Mouse (Mus musculus) limb, embryonic 14.5 days (tissue): Measurements from ENCODE around the gene Kcnt1. TPM values are rescaled to one million over a fixed set of nuclear protein-coding genes. Genes with fewer than 3 reads are reported as not detected.

Source experiments
- ATAC-seq: fragments of 200-750 bp; cut with Nextera tagmentation; 2 replicates; pipeline ENCODE4 v1.8.0; 2017; ENCODE audit warnings: low read depth, moderate number of reproducible peaks, moderate TSS enrichment; ENCODE audit not compliant: low FRiP score
- DNase-seq: peaks from one replicate; pipeline ENCODE4 v3.0.0-alpha.2; 2015; ENCODE audit warnings: low spot score
- H3K27ac ChIP-seq: fragments of 300-500 bp; sonication (generic); replicated peaks from 2 replicates; pipeline ENCODE4 v1.5.1; 2014; ENCODE audit warnings: low read depth, mild to moderate bottlenecking, low read length, moderate library complexity, mixed read lengths
- H3K27me3 ChIP-seq: fragments of 300-500 bp; sonication (generic); 2 replicates; pipeline ENCODE4 v1.6.1; 2014; ENCODE audit warnings: low read length, mixed read lengths; ENCODE audit not compliant: control insufficient read depth, insufficient read depth
- H3K36me3 ChIP-seq: fragments of 300-500 bp; sonication (generic); 2 replicates; pipeline ENCODE4 v1.6.1; 2014; ENCODE audit warnings: mild to moderate bottlenecking, low read length, moderate library complexity, mixed read lengths; ENCODE audit not compliant: control insufficient read depth, insufficient read depth
- H3K4me1 ChIP-seq: fragments of 300-500 bp; sonication (generic); 2 replicates; pipeline ENCODE4 v1.6.1; 2014; ENCODE audit warnings: antibody characterized with exemption, low read length, mixed read lengths; ENCODE audit not compliant: control insufficient read depth, insufficient read depth
- H3K4me2 ChIP-seq: fragments of 300-500 bp; sonication (generic); replicated peaks from 2 replicates; pipeline ENCODE4 v1.6.1; 2014; ENCODE audit warnings: low read depth, mild to moderate bottlenecking, low read length, moderate library complexity; ENCODE audit not compliant: severe bottlenecking
- H3K4me3 ChIP-seq: fragments of 300-500 bp; sonication (generic); replicated peaks from 2 replicates; pipeline ENCODE4 v1.5.1; 2014; ENCODE audit warnings: low read length
- H3K9ac ChIP-seq: fragments of 300-500 bp; sonication (generic); 2 replicates; pipeline ENCODE4 v1.6.1; 2014; ENCODE audit warnings: mild to moderate bottlenecking, low read depth, low read length, moderate library complexity; ENCODE audit not compliant: severe bottlenecking
- H3K9me3 ChIP-seq: fragments of 300-500 bp; sonication (generic); 2 replicates; pipeline ENCODE4 v1.6.1; 2016; ENCODE audit warnings: low read length; ENCODE audit not compliant: control insufficient read depth
- POLR2A ChIP-seq: fragments of 200-500 bp; IDR thresholded peaks from 2 replicates; pipeline ENCODE4 v1.8.0; 2012; ENCODE audit warnings: inconsistent platforms, mild to moderate bottlenecking, moderate library complexity, borderline replicate concordance; ENCODE audit not compliant: insufficient read depth, insufficient read length; ENCODE audit errors: extremely low read depth
- WGBS: fragments of 180-500 bp; shearing (Covaris S2); extraction: QIAGEN DNeasy Blood & Tissue Kit; methylation state at CpG from one replicate; pipeline ENCODE4 v1.1.7; 2014; 5-methylcytosine and 5-hydroxymethylcytosine counted together
- polyA plus RNA-seq, 2 experiments: library from polyadenylated mRNA; depleted of rRNA in 1 of 2; stranded (reverse) in 1 of 2; unstranded in 1 of 2; fragments of >200 nt; fragmentation: Nextera tagmentation in 1 of 2; extraction: Ambion mirVana in 1 of 2; gene quantifications; 2 replicates each; pipeline versions ENCODE4 v1.2.1 to v1.2.3; 2012 to 2014

Gene Kcnt1
- polyA plus RNA-seq, 2 experiments, result 0.08 to 2.7 TPM

DNA sequence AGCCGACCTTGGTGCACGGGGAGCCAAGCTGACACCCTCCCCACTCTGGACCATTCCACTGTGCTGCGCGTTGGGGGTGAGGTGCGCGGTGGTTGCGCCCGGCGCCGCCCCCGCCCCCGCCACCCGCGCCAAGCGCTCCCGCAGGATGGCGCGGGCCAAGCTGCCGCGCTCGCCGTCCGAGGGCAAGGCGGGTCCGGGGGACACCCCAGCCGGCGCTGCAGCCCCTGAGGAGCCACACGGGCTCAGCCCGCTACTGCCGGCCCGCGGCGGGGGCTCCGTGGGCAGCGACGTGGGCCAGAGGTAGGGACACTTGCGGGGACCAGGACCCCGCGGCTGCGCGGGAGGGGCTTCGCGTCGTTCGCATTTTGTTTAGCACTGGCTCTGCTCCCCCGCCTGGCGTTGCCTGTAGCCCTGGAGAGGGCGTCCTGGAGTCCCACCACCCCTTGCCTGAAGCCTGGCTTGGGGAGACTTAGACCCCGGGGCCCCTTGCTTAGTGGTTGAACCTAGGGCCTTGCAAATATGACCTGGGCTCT, 14.3 kb downstream of the Kcnt1 start:
- Histone ChIP-seq H3K9me3 (no peaks in the 10 kb centered on the region), H3K4me2 (peak overlapping the region; percentile 55), H3K27me3 (peaks cover 22% of the 10 kb centered on the region), H3K27ac (no peak overlapping the region), H3K9ac (peak overlapping the region; percentile 52), H3K4me1 (no peaks in the 10 kb centered on the region), H3K4me3 (peak overlapping the region; percentile 34), H3K36me3 (no peaks in the 10 kb centered on the region)
- ATAC-seq, result no peak
- 6% methylated on average over 31 of the region's 49 CpGs for WGBS
- DNase-seq, result no peak
- TF ChIP-seq POLR2A, result no peak

DNA sequence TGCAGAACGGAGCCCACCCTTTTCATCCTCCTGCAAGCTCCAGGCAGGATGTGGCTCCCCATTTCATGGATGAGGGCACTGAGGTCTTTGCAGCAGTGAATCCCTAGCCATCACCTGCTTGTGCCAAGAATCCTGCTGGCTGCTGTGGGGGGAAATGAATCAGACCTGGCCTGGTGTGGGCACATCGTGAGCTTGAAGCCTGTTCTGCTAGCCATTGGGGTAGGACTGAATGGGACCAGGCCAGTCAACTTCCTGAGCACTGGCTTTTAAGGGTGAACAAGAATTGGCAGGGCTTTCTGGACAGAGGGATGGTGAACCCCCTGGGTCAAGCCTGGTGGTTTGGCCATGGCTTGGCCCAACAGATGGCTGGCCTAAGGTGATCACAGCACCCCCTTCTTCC, 15.0 kb downstream of the Kcnt1 start:
- Histone ChIP-seq H3K4me2 (no peak overlapping the region), H3K27me3 (peaks cover 22% of the 10 kb centered on the region), H3K9ac (no peak overlapping the region), H3K4me3 (no peak overlapping the region), H3K4me1 (no peaks in the 10 kb centered on the region), H3K9me3 (no peaks in the 10 kb centered on the region), H3K36me3 (no peaks in the 10 kb centered on the region), H3K27ac (no peak overlapping the region)
- ATAC-seq, result no peak
- DNase-seq, result no peak
- no peak for TF ChIP-seq POLR2A
- 87% methylated on average over 2 of the region's 2 CpGs for WGBS

DNA sequence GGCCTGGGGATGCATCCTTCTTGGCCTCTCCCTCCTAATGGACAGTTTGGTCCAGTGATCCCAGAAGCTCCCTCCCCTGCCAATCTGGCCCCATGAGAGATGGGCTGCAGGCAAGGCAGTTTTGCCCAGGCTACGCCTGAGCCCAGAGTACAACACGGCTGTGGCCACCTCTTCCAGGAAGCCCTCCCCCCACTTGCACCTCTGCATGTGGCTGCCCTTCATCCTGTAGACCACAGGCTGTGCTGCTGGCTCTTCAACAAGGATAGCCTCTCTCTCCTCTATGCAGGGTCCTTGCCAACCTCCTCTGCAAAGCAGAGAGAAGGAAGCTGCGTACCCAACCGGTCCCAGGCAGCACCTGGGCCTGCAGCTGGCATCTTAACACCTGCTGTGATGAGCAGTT, 15.5 kb downstream of the Kcnt1 start:
- Histone ChIP-seq H3K4me1 (no peaks in the 10 kb centered on the region), H3K9me3 (no peaks in the 10 kb centered on the region), H3K4me3 (no peak overlapping the region), H3K27ac (no peak overlapping the region), H3K9ac (no peak overlapping the region), H3K27me3 (peaks cover 22% of the 10 kb centered on the region), H3K36me3 (no peaks in the 10 kb centered on the region), H3K4me2 (no peak overlapping the region)
- 77% methylated on average over 4 of the region's 4 CpGs for WGBS
- ATAC-seq, result no peak
- DNase-seq, result no peak
- TF ChIP-seq POLR2A, result no peak

DNA sequence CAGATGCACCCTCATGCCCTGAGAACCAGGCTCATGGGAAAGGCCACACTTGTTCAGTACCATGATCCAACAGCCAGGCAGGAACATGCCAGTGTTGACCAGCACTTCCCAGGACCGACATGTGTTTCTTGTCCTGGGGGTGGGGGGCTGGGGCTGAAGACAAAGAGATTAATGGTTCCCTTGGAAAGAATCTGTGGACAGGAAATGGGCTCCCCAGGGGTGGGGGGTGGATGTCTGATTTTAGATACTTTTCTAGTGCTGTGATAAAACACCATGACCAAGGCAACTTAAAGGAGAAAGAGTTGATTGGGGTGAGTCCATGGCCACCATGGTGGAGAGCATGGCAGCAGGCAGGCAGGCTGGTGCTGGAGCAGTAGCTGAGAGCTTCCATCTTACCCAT, 18.7 kb downstream of the Kcnt1 start:
- Histone ChIP-seq H3K4me1 (no peaks in the 10 kb centered on the region), H3K36me3 (no peaks in the 10 kb centered on the region), H3K4me3 (no peak overlapping the region), H3K9ac (no peak overlapping the region), H3K4me2 (no peak overlapping the region), H3K9me3 (no peaks in the 10 kb centered on the region), H3K27me3 (peaks cover 20% of the 10 kb centered on the region), H3K27ac (no peak overlapping the region)
- DNase-seq, result no peak
- 27% methylated on average over 1 of the region's 1 CpGs for WGBS
- ATAC-seq, result no peak
- TF ChIP-seq POLR2A, result no peak

DNA sequence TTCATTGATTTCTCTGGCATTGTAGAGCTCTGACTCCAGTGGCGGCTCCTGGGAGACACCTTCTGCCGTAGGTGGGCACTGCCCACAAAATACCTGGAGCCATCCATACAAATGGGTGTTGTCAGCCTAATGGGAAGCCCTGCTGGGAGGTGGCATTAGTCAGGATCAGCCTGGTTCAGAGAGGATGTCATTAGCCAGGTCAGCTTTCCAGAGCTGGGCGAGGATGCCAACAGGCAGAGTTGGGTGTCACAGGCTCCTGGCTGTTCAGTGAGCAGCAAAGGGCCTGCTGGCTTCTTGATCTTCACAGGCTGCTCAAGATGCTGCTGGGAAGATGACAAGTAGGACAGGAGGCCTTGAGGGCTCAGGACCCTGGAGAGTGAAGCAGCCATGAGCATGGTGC, 21.2 kb downstream of the Kcnt1 start:
- no peak for TF ChIP-seq POLR2A
- WGBS, result 81% methylated on average over 3 of the region's 3 CpGs
- Histone ChIP-seq H3K9ac (no peak overlapping the region), H3K4me3 (no peak overlapping the region), H3K9me3 (no peaks in the 10 kb centered on the region), H3K36me3 (no peaks in the 10 kb centered on the region), H3K4me2 (no peak overlapping the region), H3K27ac (no peak overlapping the region), H3K4me1 (no peaks in the 10 kb centered on the region), H3K27me3 (no peaks in the 10 kb centered on the region)
- DNase-seq (no peak), ATAC-seq (no peak)

DNA sequence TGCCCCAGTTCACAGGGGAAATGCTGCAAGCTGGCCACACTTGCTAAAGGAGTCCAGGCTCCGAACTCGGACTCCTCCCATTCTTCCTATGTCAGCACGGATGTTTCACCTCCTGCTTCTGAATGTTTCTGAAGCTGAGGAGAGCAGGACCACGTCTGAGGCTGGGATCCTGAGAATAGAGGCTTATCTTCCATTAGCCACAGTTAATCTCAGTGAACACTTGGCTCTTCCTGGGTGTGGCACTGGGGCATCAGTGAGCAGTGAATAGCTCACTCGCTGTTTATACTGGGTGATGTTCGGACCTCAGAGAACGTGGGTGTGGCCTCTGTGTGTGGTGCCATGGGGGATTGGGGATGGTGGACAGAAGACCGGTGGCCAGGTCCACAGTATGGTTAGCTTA, 23.7 kb downstream of the Kcnt1 start:
- no peak overlapping the region for H3K4me2 ChIP-seq
- H3K27me3 ChIP-seq, result no peaks in the 10 kb centered on the region
- no peak overlapping the region for H3K9ac ChIP-seq
- TF ChIP-seq POLR2A, result no peak
- no peak overlapping the region for H3K27ac ChIP-seq
- H3K9me3 ChIP-seq, result no peaks in the 10 kb centered on the region
- no peak for ATAC-seq
- WGBS, result 59% methylated on average over 8 of the region's 8 CpGs
- H3K4me3 ChIP-seq, result no peak overlapping the region
- H3K36me3 ChIP-seq, result no peaks in the 10 kb centered on the region
- H3K4me1 ChIP-seq, result no peaks in the 10 kb centered on the region
- no peak for DNase-seq
